Mouse (Mus musculus): ENCODE measurements around the gene Npepl1. TPM values are rescaled to one million over a fixed set of nuclear protein-coding genes. Genes with fewer than 3 reads are reported as not detected.

Npepl1 gene
- polyA plus RNA-seq (2015; fragmentation: Nextera tagmentation; extraction: Ambion mirVana), result 15.2 and 18.1 TPM in 2 replicates

DNA sequence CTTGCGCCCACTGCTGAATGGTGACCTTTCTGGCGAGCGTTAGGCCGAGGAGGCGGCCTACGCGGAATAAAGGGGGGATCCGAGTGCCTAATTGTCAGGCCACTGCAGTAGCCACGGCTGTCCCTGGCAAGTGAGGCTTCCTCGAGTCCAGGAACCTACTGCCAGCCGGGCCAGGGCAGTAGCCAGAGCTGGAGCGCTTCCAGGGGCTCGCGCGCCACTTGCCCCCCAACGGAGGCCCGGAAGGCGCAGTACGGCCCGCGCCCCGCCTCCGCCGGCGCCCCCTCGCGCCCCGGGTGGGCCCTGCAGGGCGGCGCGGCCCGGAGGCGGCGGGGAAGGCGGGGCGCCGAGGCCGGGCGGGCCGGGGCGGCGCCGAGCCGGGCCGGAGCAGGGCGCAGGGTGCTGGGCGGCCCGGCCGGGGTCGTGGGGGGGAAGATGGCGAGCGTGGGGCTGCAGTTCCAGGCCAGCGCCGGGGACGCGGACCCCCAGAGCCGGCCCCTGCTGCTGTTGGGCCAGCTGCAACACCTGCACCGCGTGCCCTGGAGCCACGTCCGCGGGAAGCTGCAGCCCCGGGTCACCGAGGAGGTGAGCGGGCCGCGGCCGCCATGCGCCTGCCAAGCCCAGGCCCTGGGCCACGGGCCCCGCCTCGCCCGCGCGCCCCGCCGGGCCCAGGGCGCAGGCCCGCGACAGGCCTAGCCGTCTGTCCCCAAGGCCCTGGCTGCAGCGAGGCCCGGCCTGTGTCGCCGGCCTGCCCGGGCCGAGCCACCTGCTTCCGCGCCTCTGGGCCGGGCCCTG lies at the start of gene Npepl1:
Gene Npepl1, plus strand, starts transcription at position 359 of the 792 bp plus-strand sequence.
- no peaks in the 10 kb centered on the region for H3K36me3 ChIP-seq (ENCODE audit: control insufficient read depth, insufficient read depth, low read length)
- ATAC-seq, result peak; percentile 85
- H3K4me2 ChIP-seq (ENCODE audit: low read length), result peak within 1 kb of the TSS; percentile 60
- peak within 1 kb of the TSS; percentile 74 for H3K9ac ChIP-seq (ENCODE audit: low read depth, low read length)
- 3% methylated on average over 61 of the region's 90 CpGs for WGBS
- H3K9me3 ChIP-seq (ENCODE audit: control insufficient read depth, low read length), result no peaks in the 10 kb centered on the region
- peak within 1 kb of the TSS; percentile 41 for H3K27ac ChIP-seq (ENCODE audit: low read depth, low read length)
- H3K4me1 ChIP-seq (ENCODE audit: control insufficient read depth, insufficient read depth, low read depth, low read length), result peaks cover 6% of the 10 kb centered on the region; the same call in 1 of the 2 replicates
- H3K4me3 ChIP-seq (ENCODE audit: low read length), result peak within 1 kb of the TSS; percentile 47
- H3K27me3 ChIP-seq (replicated peaks; ENCODE audit: control insufficient read depth, insufficient read depth, low read length), result no peaks in the 10 kb centered on the region

DNA sequence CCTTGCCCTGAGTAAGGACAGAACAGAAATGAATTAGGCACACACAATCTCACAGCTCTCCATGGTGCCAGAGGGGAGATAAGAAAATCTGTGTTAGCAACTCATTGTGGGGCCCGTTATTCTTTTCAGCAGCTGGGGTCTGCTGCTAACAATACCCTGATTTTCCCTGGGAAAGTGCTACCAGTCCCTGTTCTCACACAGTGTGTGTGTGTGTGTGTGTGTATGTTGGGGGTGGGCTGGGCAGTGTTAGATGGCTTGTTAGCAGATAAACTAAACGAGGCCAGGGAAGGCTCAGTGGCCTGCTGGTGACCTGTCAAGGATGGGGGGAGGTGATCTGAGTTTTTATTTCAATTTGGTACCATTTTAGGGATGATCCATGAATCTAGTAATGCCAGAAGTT lies 48.9 kb upstream of the Npepl1 start:
- Histone ChIP-seq H3K36me3 (ENCODE audit: control insufficient read depth, insufficient read depth, low read length) (no peaks in the 10 kb centered on the region), H3K4me1 (ENCODE audit: control insufficient read depth, insufficient read depth, low read depth, low read length) (no peaks in the 10 kb centered on the region), H3K27ac (ENCODE audit: low read depth, low read length) (no peak overlapping the region), H3K9ac (ENCODE audit: low read depth, low read length) (no peak overlapping the region), H3K4me3 (ENCODE audit: low read length) (no peak overlapping the region), H3K4me2 (ENCODE audit: low read length) (no peak overlapping the region), H3K9me3 (ENCODE audit: control insufficient read depth, low read length) (no peaks in the 10 kb centered on the region), H3K27me3 (replicated peaks; ENCODE audit: control insufficient read depth, insufficient read depth, low read length) (no peaks in the 10 kb centered on the region)
- 16% methylated on average over 2 of the region's 2 CpGs for WGBS
- no peak for ATAC-seq

DNA sequence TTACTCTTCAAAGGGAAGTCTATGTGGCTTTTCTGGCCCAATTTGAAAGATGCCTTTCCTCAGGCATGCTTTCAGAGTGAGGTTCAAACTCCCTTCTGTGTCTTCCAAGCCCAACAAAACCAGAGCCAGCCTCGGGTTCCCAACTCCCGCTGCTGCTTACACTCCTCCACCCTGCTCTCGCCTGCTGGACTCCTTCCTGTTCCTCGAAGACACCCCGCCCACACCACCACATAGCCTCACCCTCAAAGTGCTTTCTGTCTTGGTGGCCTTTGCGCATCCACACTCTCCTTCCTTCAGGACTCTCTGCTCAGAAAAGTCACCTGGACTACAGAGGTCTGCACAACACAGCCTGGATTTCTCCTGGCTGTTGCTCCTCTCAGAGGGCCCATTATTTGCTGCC lies 47.1 kb upstream of the Npepl1 start:
- no peaks in the 10 kb centered on the region for H3K9me3 ChIP-seq (ENCODE audit: control insufficient read depth, low read length)
- H3K27ac ChIP-seq (ENCODE audit: low read depth, low read length), result no peak overlapping the region
- no peak overlapping the region for H3K4me2 ChIP-seq (ENCODE audit: low read length)
- H3K4me3 ChIP-seq (ENCODE audit: low read length), result no peak overlapping the region
- H3K36me3 ChIP-seq (ENCODE audit: control insufficient read depth, insufficient read depth, low read length), result no peaks in the 10 kb centered on the region
- no peaks in the 10 kb centered on the region for H3K4me1 ChIP-seq (ENCODE audit: control insufficient read depth, insufficient read depth, low read depth, low read length)
- 83% methylated on average over 6 of the region's 6 CpGs for WGBS
- H3K9ac ChIP-seq (ENCODE audit: low read depth, low read length), result no peak overlapping the region
- no peak for ATAC-seq
- no peaks in the 10 kb centered on the region for H3K27me3 ChIP-seq (replicated peaks; ENCODE audit: control insufficient read depth, insufficient read depth, low read length)

DNA sequence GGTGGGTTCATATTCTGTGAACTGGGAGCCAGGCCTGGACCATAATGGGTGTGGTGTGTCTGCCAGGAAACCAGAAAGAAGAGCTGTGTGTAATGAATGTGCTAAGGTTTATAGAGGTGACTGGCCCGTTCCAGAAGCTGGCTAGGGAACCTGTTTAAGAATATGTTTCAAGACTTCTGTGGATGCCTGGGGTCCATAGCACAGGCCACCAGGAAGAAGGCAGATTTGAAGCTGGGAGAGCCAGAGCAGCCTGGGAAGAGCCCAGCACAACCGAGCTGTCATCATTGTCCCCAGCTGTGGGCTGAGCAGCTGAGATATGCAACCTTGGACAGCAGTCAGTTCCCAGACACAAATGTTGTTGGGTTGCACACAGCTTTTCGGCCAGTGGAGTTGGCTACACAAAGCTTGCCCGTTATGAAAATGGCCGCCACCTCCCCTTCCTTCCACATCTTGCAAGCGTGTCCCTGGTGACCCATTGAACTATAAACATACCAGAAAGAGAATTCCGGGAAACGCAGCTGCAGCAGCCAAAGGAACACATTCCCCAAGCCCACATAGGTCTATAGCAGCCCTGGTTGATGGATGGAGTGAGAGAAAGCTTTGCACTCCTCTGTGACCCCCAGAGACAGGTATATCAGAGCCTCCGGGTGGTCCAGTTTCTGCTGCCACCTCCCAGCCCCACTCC lies 46.5 kb upstream of the Npepl1 start:
- H3K9ac ChIP-seq (ENCODE audit: low read depth, low read length), result no peak overlapping the region
- ATAC-seq, result no peak
- H3K36me3 ChIP-seq (ENCODE audit: control insufficient read depth, insufficient read depth, low read length), result no peaks in the 10 kb centered on the region
- WGBS, result 71% methylated on average over 9 of the region's 9 CpGs
- H3K4me3 ChIP-seq (ENCODE audit: low read length), result no peak overlapping the region
- no peak overlapping the region for H3K4me2 ChIP-seq (ENCODE audit: low read length)
- H3K27ac ChIP-seq (ENCODE audit: low read depth, low read length), result no peak overlapping the region
- no peaks in the 10 kb centered on the region for H3K4me1 ChIP-seq (ENCODE audit: control insufficient read depth, insufficient read depth, low read depth, low read length)
- no peaks in the 10 kb centered on the region for H3K27me3 ChIP-seq (replicated peaks; ENCODE audit: control insufficient read depth, insufficient read depth, low read length)
- no peaks in the 10 kb centered on the region for H3K9me3 ChIP-seq (ENCODE audit: control insufficient read depth, low read length)

DNA sequence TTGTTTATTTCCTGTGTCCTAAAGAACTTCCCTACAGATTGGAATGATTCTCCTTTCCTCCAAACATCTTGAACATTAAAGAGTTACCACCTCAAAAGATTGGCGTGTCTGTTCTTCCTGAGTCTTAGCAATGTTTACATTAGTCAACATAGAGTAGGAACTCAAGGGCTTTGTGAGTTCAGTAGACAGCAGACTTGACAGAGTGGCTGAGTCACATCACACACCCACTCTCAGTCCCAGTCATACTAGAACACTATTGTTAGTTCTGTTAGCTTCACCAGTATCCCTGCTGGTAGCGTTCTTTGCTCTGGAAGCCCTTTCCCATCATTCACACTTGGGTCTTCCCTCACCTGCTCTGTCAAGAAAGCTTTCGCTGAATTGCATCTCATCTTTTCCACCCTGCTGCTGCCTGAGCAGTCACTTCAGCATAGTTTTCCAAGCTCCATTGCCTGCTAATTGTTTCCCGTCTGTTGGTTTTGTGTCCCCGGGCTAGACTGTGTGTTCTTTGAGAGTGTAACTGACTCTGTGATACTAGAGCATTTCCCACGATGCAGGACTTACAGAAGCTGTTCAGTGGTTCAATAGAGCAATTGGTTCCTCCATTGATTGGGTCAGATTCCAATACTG lies 42.2 kb upstream of the Npepl1 start:
- no peak overlapping the region for H3K27ac ChIP-seq (ENCODE audit: low read depth, low read length)
- no peak overlapping the region for H3K4me3 ChIP-seq (ENCODE audit: low read length)
- no peaks in the 10 kb centered on the region for H3K9me3 ChIP-seq (ENCODE audit: control insufficient read depth, low read length)
- 68% methylated on average over 6 of the region's 6 CpGs for WGBS
- no peaks in the 10 kb centered on the region for H3K36me3 ChIP-seq (ENCODE audit: control insufficient read depth, insufficient read depth, low read length)
- H3K4me2 ChIP-seq (ENCODE audit: low read length), result no peak overlapping the region
- no peak overlapping the region for H3K9ac ChIP-seq (ENCODE audit: low read depth, low read length)
- H3K27me3 ChIP-seq (replicated peaks; ENCODE audit: control insufficient read depth, insufficient read depth, low read length), result no peaks in the 10 kb centered on the region
- no peaks in the 10 kb centered on the region for H3K4me1 ChIP-seq (ENCODE audit: control insufficient read depth, insufficient read depth, low read depth, low read length)
- no peak for ATAC-seq

DNA sequence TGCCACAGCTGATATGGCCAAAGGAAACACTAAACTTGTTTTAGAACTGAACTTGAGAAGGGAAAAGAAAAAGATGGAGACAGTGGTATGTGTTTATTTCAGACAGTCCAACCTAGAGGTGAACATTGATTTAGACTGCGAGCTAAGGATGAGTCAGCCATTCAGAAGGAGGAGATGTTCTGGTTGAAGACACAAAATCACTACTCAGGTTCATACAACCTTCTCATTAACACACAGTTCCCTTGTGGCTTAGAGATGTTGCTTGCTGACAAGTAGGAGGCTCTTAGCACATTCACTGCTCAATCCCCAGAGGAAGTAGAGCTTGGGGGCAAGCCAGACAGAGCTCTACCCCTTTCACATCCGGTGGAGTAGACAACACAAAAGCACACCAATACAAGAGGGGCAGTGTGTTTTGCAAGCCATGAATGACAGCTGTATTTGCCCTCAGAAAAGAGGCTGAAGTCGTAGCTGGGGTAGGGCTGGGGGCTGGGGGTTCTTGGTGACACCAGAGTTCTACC lies 40.6 kb upstream of the Npepl1 start:
- H3K27ac ChIP-seq (ENCODE audit: low read depth, low read length), result no peak overlapping the region
- H3K36me3 ChIP-seq (ENCODE audit: control insufficient read depth, insufficient read depth, low read length), result no peaks in the 10 kb centered on the region
- H3K27me3 ChIP-seq (replicated peaks; ENCODE audit: control insufficient read depth, insufficient read depth, low read length), result no peaks in the 10 kb centered on the region
- H3K9me3 ChIP-seq (ENCODE audit: control insufficient read depth, low read length), result no peaks in the 10 kb centered on the region
- ATAC-seq, result no peak
- H3K4me2 ChIP-seq (ENCODE audit: low read length), result no peak overlapping the region
- no peak overlapping the region for H3K9ac ChIP-seq (ENCODE audit: low read depth, low read length)
- H3K4me1 ChIP-seq (ENCODE audit: control insufficient read depth, insufficient read depth, low read depth, low read length), result no peaks in the 10 kb centered on the region; the same call in 1 of the 2 replicates
- 80% methylated on average over 3 of the region's 3 CpGs for WGBS
- H3K4me3 ChIP-seq (ENCODE audit: low read length), result no peak overlapping the region

DNA sequence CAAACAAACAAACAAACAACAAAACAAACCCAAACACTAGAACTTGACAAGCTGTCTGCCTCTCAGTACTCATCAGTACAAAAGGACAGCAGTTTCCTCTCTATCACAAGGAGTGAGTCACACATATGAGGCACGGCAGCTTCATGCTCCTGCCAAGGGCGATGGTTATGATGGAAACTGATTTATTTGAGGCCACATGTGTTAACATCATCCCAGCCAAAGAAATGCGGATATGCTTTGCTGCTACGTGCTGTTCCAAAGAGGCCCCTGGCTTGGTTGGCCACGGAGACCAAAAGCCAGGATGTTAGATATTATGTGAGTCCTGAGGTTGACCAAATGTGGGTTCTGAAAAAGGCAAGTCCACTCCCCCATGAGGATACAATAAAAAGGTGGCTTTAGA lies 38.7 kb upstream of the Npepl1 start:
- no peak for ATAC-seq
- WGBS, result 95% methylated on average over 5 of the region's 5 CpGs

DNA sequence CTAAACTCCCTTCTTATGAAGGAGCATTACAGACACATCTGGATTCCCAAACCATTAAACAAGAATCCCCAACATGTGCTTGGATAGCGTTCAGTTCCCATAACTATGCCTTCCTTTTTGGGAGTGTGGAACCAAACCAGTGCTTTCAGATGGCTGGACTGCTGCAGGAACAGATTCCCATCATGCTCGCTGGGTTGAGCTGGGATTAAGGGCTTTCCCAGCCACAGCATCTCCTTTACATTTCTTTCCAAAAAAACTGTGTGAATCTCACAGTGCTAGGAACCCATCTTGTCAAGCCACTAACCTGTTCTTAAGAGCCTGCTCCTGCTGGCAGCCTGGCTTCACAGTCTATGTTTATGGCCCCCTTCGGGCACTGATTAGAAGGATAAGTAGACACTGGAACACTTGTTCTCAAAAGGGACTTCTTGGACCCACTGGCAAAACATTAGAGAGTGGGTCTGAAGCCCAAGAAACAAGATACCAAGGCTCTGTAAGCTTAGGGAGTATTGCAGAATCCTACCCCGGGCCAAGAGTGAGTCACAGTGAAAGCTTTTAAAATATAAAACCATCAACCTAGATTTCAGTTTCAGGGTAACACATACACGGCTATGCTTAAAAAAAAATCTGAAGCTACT lies 36.9 kb upstream of the Npepl1 start:
- Histone ChIP-seq H3K27me3 (replicated peaks; ENCODE audit: control insufficient read depth, insufficient read depth, low read length) (no peaks in the 10 kb centered on the region), H3K4me2 (ENCODE audit: low read length) (no peak overlapping the region), H3K9me3 (ENCODE audit: control insufficient read depth, low read length) (no peaks in the 10 kb centered on the region), H3K36me3 (ENCODE audit: control insufficient read depth, insufficient read depth, low read length) (no peaks in the 10 kb centered on the region), H3K27ac (ENCODE audit: low read depth, low read length) (no peak overlapping the region), H3K4me3 (ENCODE audit: low read length) (no peak overlapping the region), H3K4me1 (ENCODE audit: control insufficient read depth, insufficient read depth, low read depth, low read length) (peaks cover 20% of the 10 kb centered on the region), H3K9ac (ENCODE audit: low read depth, low read length) (no peak overlapping the region)
- 84% methylated on average over 5 of the region's 5 CpGs for whole genome bisulfite sequencing
- no peak for ATAC-seq

More for the DNA sequence above, 38.7 kb upstream of the Npepl1 start:
- peaks cover 9% of the 10 kb centered on the region for H3K4me1 ChIP-seq (ENCODE audit: control insufficient read depth, insufficient read depth, low read depth, low read length)
- H3K27me3 ChIP-seq (replicated peaks; ENCODE audit: control insufficient read depth, insufficient read depth, low read length), result no peaks in the 10 kb centered on the region
- no peak overlapping the region for H3K4me3 ChIP-seq (ENCODE audit: low read length)
- H3K27ac ChIP-seq (ENCODE audit: low read depth, low read length), result no peak overlapping the region
- H3K36me3 ChIP-seq (ENCODE audit: control insufficient read depth, insufficient read depth, low read length), result no peaks in the 10 kb centered on the region
- no peak overlapping the region for H3K9ac ChIP-seq (ENCODE audit: low read depth, low read length)
- no peak overlapping the region for H3K4me2 ChIP-seq (ENCODE audit: low read length)
- no peaks in the 10 kb centered on the region for H3K9me3 ChIP-seq (ENCODE audit: control insufficient read depth, low read length)

Measured in hindbrain, embryonic 16.5 days (tissue).